Mouse (Mus musculus) subcutaneous adipose tissue, adult 2 months (tissue): ENCODE results near the gene Slc6a12. TPM values are rescaled to one million over a fixed set of nuclear protein-coding genes. Genes with fewer than 3 reads are reported as not detected.

Experiments
- polyA plus RNA-seq: library from polyadenylated mRNA; depleted of rRNA; stranded (reverse); fragments of >200 nt; gene quantifications from 2 replicates; pipeline ENCODE4 v1.2.3, GENCODE M21; 2012; ENCODE audit warnings: low replicate concordance; rRNA removed

Slc6a12 gene
- polyA plus RNA-seq, result 2.9 and 3.9 TPM in 2 replicates

GRCm38 (mm10) chr6:121343026-121343770 lies at the start of gene Slc6a12:
Gene Slc6a12 (plus strand): TSS chr6:121343076.

GRCm38 (mm10) chr6:121299954-121300353 lies 42.9 kb upstream of the Slc6a12 start, which contains the start of gene Slc6a13:
Gene Slc6a13 (plus strand): TSS chr6:121300227.

Other genes starting within 250 kb of the Slc6a12 start
- 50.4 and 103 TPM in 2 replicates for gene Mical3, start 212.1 kb upstream of the Slc6a12 start, polyA plus RNA-seq
- 11.6 and 27.9 TPM in 2 replicates for gene Pex26, start 159.4 kb upstream of the Slc6a12 start, polyA plus RNA-seq
- gene Tuba8, start 132.4 kb upstream of the Slc6a12 start, polyA plus RNA-seq, result 1.2 and 1.6 TPM in 2 replicates
- gene Usp18, start 97.2 kb upstream of the Slc6a12 start, polyA plus RNA-seq, result 8.8 and 17.7 TPM in 2 replicates
- 14.4 and 66.3 TPM in 2 replicates for gene Slc6a13, start 42.8 kb upstream of the Slc6a12 start, polyA plus RNA-seq
- 1.1 and 1.8 TPM in 2 replicates for gene Iqsec3, start 130.6 kb downstream of the Slc6a12 start, polyA plus RNA-seq